Mouse (Mus musculus) forebrain, postnatal 0 days (tissue): ENCODE results near the gene Ttll5. TPM values are rescaled to one million over a fixed set of nuclear protein-coding genes. Genes with fewer than 3 reads are reported as not detected.
A peak's percentile ranks its signal among the peaks of the same experiment; 100 is the strongest.

Source experiments
- ATAC-seq: fragments of 200-750 bp; cut with Nextera tagmentation; 2 replicates; pipeline ENCODE4 v1.8.0; 2017; ENCODE audit warnings: mild to moderate bottlenecking, moderate library complexity
- DNase-seq: peaks from one replicate; pipeline ENCODE4 v3.0.0-alpha.2; 2015
- H3K27ac ChIP-seq: fragments of 300-500 bp; sonication (generic); 2 replicates; pipeline ENCODE4 v1.5.1; 2014; ENCODE audit warnings: low read depth, mild to moderate bottlenecking, antibody characterized with exemption, low read length, moderate library complexity, mixed read lengths
- H3K27me3 ChIP-seq: fragments of 300-500 bp; sonication (generic); 2 replicates; pipeline ENCODE4 v1.6.1; 2014; ENCODE audit warnings: mild to moderate bottlenecking, low read length, mixed read lengths; ENCODE audit not compliant: insufficient read depth
- H3K36me3 ChIP-seq: fragments of 300-500 bp; sonication (generic); 2 replicates; pipeline ENCODE4 v1.6.1; 2014; ENCODE audit warnings: mild to moderate bottlenecking, moderate library complexity; ENCODE audit not compliant: insufficient read depth
- H3K4me1 ChIP-seq: fragments of 300-500 bp; sonication (generic); 2 replicates; pipeline ENCODE4 v1.6.1; 2014; ENCODE audit warnings: antibody characterized with exemption; ENCODE audit not compliant: insufficient read depth
- H3K4me2 ChIP-seq: fragments of 300-500 bp; sonication (generic); 2 replicates; pipeline ENCODE4 v1.6.1; 2014; ENCODE audit warnings: low read depth, mild to moderate bottlenecking, moderate library complexity
- H3K4me3 ChIP-seq: fragments of 300-500 bp; sonication (generic); 2 replicates; pipeline ENCODE4 v1.5.1; 2014; ENCODE audit warnings: low read depth, low read length, mixed read lengths
- H3K9ac ChIP-seq: fragments of 300-500 bp; sonication (generic); 2 replicates; pipeline ENCODE4 v1.6.1; 2014; ENCODE audit warnings: mild to moderate bottlenecking
- H3K9me3 ChIP-seq: fragments of 300-500 bp; sonication (generic); 2 replicates; pipeline ENCODE4 v1.6.1; 2016; ENCODE audit warnings: low read length
- CTCF ChIP-seq: sonication (generic); IDR thresholded peaks from 2 replicates; pipeline ENCODE4 v1.5.1; 2016; ENCODE audit warnings: antibody characterized with exemption, control low read depth, low read depth
- WGBS: fragments of 180-500 bp; shearing (Covaris S2); extraction: QIAGEN DNeasy Blood & Tissue Kit; methylation state at CpG from one replicate; pipeline ENCODE4 v1.1.7; 2014; 5-methylcytosine and 5-hydroxymethylcytosine counted together
- polyA plus RNA-seq: library from polyadenylated mRNA; unstranded; fragments of >200 nt; fragmentation: Nextera tagmentation; extraction: Ambion mirVana; gene quantifications from 2 replicates; pipeline ENCODE4 v1.2.1, GENCODE M21; 2015
- total RNA-seq: library from RNA; depleted of rRNA; stranded (reverse); fragments of >200 nt; gene quantifications from 2 replicates; pipeline ENCODE4 v1.2.3, GENCODE M21; 2014

Gene Ttll5
- total and polyA plus RNA-seq, 2 experiments from 2014 or later, result 11.1 to 17.5 TPM

GRCm38 (mm10) chr12:85986540-85987443 is 162.3 kb downstream of the Ttll5 start:
- H3K27me3 ChIP-seq, result no peaks in the 10 kb centered on the region
- H3K4me1 ChIP-seq, result peaks cover 16% of the 10 kb centered on the region; the same call in 1 of the 2 replicates
- peak overlapping the region; percentile 0; the same call in 1 of the 2 replicates for H3K4me2 ChIP-seq
- ATAC-seq, result peak; percentile 72
- no peak for TF ChIP-seq CTCF
- peak; percentile 57 for DNase-seq
- peak overlapping the region; percentile 29; the same call in 1 of the 2 replicates for H3K27ac ChIP-seq
- 19% methylated on average over 13 of the region's 13 CpGs for WGBS
- no peak overlapping the region for H3K9ac ChIP-seq
- no peaks in the 10 kb centered on the region for H3K9me3 ChIP-seq
- H3K36me3 ChIP-seq, result no peaks in the 10 kb centered on the region
- H3K4me3 ChIP-seq, result no peak overlapping the region

- Histone ChIP-seq H3K27me3 (no peaks in the 10 kb centered on the region), H3K9ac (no peak overlapping the region), H3K9me3 (no peaks in the 10 kb centered on the region), H3K27ac (peak overlapping the region; percentile 29; the same call in 1 of the 2 replicates), H3K4me2 (peak overlapping the region; percentile 0; the same call in 1 of the 2 replicates), H3K4me1 (peaks cover 16% of the 10 kb centered on the region; the same call in 1 of the 2 replicates), H3K4me3 (no peak overlapping the region), H3K36me3 (no peaks in the 10 kb centered on the region)
- ATAC-seq, result peak; percentile 58
- no peak for DNase-seq
- TF ChIP-seq CTCF, result no peak
- 32% methylated on average over 5 of the region's 5 CpGs for WGBS
These were observed 163.0 kb downstream of the Ttll5 start for GRCm38 (mm10) chr12:85987444-85987889.

DNA sequence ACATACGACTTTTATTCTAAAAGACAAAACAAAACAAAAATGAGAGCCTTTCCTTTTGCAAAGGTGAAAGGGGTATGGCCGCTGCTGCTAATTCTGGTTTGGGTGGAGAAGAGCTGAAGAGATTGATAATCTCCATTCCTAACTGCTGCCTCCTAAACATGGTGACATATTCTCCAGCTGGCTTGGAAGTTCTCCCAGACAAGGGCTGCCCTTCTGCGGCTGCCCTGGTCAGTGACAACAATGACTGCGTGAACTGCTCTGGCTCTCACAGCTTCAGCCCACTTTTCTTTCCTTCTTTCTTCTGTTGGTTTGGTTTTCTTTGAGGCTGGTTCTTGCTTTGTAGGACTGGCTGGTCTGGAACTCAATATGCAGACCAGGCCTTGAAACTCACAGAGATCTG is 163.7 kb downstream of the Ttll5 start:
- Histone ChIP-seq H3K4me1 (peaks cover 16% of the 10 kb centered on the region; the same call in 1 of the 2 replicates), H3K27me3 (no peaks in the 10 kb centered on the region), H3K9me3 (no peaks in the 10 kb centered on the region), H3K36me3 (no peaks in the 10 kb centered on the region), H3K27ac (no peak overlapping the region), H3K9ac (no peak overlapping the region), H3K4me3 (no peak overlapping the region), H3K4me2 (no peak overlapping the region)
- 87% methylated on average over 4 of the region's 4 CpGs for WGBS
- no peak for TF ChIP-seq CTCF
- ATAC-seq, result no peak
- DNase-seq, result no peak

- H3K9me3 ChIP-seq, result no peaks in the 10 kb centered on the region
- H3K27ac ChIP-seq, result no peak overlapping the region
- TF ChIP-seq CTCF, result no peak
- DNase-seq, result no peak
- H3K4me2 ChIP-seq, result no peak overlapping the region
- 90% methylated on average over 4 of the region's 4 CpGs for WGBS
- H3K4me3 ChIP-seq, result no peak overlapping the region
- H3K9ac ChIP-seq, result no peak overlapping the region
- no peaks in the 10 kb centered on the region for H3K36me3 ChIP-seq
- H3K27me3 ChIP-seq, result no peaks in the 10 kb centered on the region
- no peak for ATAC-seq
- H3K4me1 ChIP-seq, result peaks cover 16% of the 10 kb centered on the region; the same call in 1 of the 2 replicates
These were observed 164.4 kb downstream of the Ttll5 start for GRCm38 (mm10) chr12:85988818-85989377.

- DNase-seq, result no peak
- no peak overlapping the region for H3K27ac ChIP-seq
- no peak overlapping the region for H3K9ac ChIP-seq
- H3K4me1 ChIP-seq, result 0 out of 2 replicates have a peak, but pooled peaks cover under 1% of the 10 kb centered on the region
- 43% methylated on average over 7 of the region's 7 CpGs for WGBS
- 0 out of 2 replicates have a peak, but pooled peaks have one; percentile 16 for ATAC-seq
- no peak overlapping the region for H3K4me3 ChIP-seq
- H3K36me3 ChIP-seq, result peaks cover 3% of the 10 kb centered on the region; the same call in 1 of the 2 replicates
- no peaks in the 10 kb centered on the region for H3K27me3 ChIP-seq
- H3K9me3 ChIP-seq, result no peaks in the 10 kb centered on the region
- H3K4me2 ChIP-seq, result no peak overlapping the region
- no peak for TF ChIP-seq CTCF
These were observed 167.8 kb downstream of the Ttll5 start for GRCm38 (mm10) chr12:85992013-85992837.

GRCm38 (mm10) chr12:85992838-85993234 is 168.4 kb downstream of the Ttll5 start:
- no peaks in the 10 kb centered on the region for H3K27me3 ChIP-seq
- H3K4me1 ChIP-seq, result no peaks in the 10 kb centered on the region
- H3K4me2 ChIP-seq, result no peak overlapping the region
- no peak for ATAC-seq
- WGBS, result 94% methylated on average over 2 of the region's 2 CpGs
- DNase-seq, result no peak
- no peak for TF ChIP-seq CTCF
- no peak overlapping the region for H3K27ac ChIP-seq
- peaks cover 3% of the 10 kb centered on the region; the same call in 1 of the 2 replicates for H3K36me3 ChIP-seq
- no peak overlapping the region for H3K4me3 ChIP-seq
- H3K9me3 ChIP-seq, result no peaks in the 10 kb centered on the region
- H3K9ac ChIP-seq, result no peak overlapping the region
